Mouse (Mus musculus): ENCODE data around the gene Dnaaf2.
A peak's percentile ranks its signal among the peaks of the same experiment; 100 is the strongest.

Dnaaf2 gene

GRCm38 (mm10) chr12:69198164-69198535 is at the start of gene Dnaaf2:
Gene Dnaaf2 (minus strand): TSS chr12:69198429.
- DNase-seq, result peak; percentile 52

GRCm38 (mm10) chr12:69241771-69242431 is 43.7 kb upstream of the Dnaaf2 start:
- DNase-seq, result peak; percentile 72

GRCm38 (mm10) chr12:69241405-69241770 is 43.2 kb upstream of the Dnaaf2 start:
- no peak for DNase-seq

DNA sequence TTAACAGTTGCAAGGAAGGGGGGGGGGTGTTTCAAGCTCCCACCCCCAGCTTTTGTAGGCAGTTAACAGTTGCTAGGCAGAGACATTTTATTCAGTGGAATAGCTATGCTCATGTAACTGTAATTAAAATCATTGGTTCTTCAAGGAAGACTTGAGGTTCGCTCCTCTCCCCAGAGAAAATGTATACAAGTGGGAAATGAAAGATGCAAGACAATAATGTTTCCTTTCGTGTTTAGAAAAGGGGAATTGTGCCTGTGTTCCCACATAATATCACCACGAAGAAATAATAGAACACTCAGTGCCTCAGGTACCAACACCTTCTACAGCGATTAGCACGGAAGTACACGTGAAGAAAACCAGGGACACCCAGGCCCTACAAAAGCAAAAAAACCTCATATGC is 42.6 kb upstream of the Dnaaf2 start, which contains the start of gene Klhdc1:
TSS of gene Klhdc1 (plus strand) at position 301 of the 400 bp plus-strand sequence.
- no peak for DNase-seq

DNA sequence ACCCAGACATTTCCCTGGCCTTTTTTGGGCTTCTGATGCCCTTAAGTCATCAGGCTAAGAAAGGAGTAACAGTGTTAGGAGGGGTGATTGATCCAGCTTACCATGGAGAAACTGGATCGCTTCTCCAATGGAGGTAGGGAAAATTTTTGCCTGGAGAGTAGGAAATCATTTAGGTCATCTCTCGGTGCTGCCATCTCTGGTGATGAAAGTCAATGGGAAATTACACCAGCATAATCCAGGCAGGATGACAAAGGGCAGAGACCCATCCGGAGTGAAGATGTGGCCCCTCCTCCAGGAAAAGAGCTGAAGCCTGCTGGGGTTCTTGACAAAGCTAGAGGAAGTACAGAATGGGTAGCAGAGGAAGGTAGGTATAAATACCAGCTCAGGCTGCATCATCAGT is 40.1 kb upstream of the Dnaaf2 start:
- DNase-seq, result no peak

- DNase-seq, result no peak
Measured at GRCm38 (mm10) chr12:69235782-69236181, 37.6 kb upstream of the Dnaaf2 start.

DNA sequence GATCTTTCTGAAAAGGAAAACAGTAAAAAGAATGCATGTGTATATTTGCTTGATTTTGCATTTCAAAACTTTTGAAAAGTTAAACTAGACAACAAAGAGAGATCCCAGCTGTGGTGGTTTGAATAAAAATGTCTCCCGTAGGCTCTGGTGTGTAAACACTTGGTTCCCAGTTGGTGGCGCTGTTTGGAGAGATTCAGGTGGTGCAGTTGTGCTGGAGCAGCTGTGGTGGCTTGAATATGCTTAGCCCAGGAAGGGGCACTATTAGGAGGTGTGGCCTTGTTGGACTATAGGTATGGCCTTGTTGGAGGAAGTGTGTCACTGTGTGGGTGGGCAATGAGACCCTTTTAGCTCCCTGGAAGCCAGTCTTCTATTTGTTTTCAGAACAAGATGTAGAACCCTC is 31.0 kb upstream of the Dnaaf2 start:
- no peak for DNase-seq

GRCm38 (mm10) chr12:69227776-69228466 is 29.7 kb upstream of the Dnaaf2 start, which contains the start of gene Pole2:
Gene Pole2 (minus strand): TSS chr12:69228195.
- DNase-seq, result peak; percentile 78

DNA sequence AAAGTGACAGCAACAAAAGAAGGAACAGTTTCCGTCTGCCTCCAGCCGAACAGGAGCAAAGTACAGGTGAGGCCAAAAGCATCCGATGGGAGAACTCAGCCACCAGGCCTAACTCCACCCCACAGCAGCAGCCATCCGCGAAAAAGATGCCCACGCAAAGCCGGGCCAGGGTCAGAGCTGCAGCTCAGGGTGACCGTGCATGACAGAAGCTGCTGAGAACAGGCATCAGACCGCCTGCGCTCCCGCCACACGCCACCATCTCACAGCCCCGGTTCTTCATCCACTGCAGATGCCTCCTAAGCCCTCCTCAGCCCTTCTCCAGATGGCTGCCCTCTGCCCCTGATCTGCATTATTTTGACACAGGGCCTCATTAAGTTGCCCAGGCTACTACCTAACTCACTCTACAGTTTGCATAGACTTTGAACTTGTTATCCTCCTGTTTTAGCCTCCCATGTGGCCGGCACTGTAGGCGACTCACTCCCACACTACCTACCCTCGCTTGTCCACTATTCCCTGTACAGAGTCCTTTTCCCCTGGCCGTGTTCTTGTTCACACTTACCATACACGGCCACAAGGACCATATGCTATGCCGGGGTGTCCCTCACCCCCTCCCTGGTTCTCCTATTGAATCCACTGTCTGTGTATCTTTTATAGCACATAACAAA is 22.5 kb upstream of the Dnaaf2 start:
- no peak for DNase-seq

GRCm38 (mm10) chr12:69216587-69216986 is 18.4 kb upstream of the Dnaaf2 start:
- no peak for DNase-seq

DNA sequence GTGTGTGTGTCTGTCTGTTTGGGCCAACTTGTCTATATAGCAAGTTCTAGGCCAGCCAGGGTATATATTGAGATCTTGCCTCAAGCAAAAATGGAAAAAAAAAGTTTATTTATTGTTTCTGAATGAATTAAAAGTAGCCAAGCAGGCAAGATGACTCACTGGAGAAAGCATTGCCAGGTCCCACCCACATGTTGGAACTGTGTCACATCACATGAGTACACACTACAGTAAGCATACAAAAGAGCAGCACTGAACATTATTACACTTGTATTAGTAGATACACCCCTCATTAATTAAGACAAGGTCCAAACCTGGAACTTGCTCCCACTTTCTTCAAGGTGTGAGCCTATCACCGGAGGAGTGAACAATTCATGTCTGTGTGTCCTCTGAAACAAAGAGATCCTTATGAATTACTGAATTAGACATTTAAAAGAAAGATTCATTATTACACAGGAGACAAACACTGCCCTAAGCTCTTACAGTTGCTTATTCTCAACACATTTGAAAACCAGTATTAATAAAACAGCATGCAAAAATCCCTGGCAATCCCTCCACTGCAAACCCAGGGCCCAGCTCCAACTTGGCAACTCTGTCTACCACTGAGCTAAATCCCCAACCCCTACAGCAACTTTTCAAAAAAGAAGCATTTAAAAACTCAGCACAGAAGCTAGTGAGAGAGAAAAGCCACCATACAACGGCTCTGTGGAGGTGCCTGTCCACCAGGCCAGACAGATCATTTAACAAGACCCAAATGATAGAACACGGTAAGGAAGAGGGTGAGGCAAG is 17.0 kb upstream of the Dnaaf2 start:
- no peak for DNase-seq

GRCm38 (mm10) chr12:69214393-69214792 is 16.2 kb upstream of the Dnaaf2 start:
- DNase-seq, result no peak

DNA sequence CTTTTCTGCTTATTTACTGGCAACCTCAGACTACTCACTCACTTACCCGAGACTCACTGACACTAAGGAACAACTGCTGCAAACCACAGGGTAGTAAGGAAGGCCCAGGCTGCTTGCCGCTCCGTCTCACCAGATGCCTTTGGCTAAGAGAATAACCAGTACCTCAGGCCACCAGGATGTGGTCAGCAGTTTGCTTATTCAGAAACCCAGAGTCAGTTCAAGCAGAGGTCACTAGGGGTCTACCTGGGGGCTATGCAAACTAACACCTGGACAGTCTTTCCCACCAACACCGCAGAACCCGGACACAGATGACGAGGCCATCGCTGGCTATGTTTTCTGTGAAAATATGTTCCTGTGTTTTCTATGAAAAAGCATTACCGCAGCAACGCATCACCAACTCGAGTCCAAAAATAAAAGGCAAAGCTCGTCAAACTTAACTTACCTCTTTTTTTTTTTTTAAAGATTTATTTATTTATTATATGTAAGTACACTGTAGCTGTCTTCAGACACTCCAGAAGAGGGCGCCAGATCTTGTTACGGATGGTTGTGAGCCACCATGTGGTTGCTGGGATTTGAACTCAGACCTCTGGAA is 15.1 kb upstream of the Dnaaf2 start:
- no peak for DNase-seq

GRCm38 (mm10) chr12:69211057-69211456 is 12.8 kb upstream of the Dnaaf2 start:
- DNase-seq, result no peak

GRCm38 (mm10) chr12:69210056-69210979 is 12.1 kb upstream of the Dnaaf2 start:
- no peak for DNase-seq

- DNase-seq, result no peak
Measured at GRCm38 (mm10) chr12:69208520-69208919, 10.3 kb upstream of the Dnaaf2 start.

GRCm38 (mm10) chr12:69207926-69208325 is 9.7 kb upstream of the Dnaaf2 start:
- no peak for DNase-seq

GRCm38 (mm10) chr12:69207396-69207795 is 9.2 kb upstream of the Dnaaf2 start:
- no peak for DNase-seq

- DNase-seq, result no peak
Measured at GRCm38 (mm10) chr12:69204052-69204833, 6.0 kb upstream of the Dnaaf2 start, which contains the start of gene Gm49384. Gene Gm49384 (minus strand): TSS chr12:69204267.

GRCm38 (mm10) chr12:69198985-69199384 is 756 bp upstream of the Dnaaf2 start:
- no peak for DNase-seq
